Mouse (Mus musculus) lung, embryonic 16.5 days (tissue): Measurements from ENCODE around the gene Rhbdl3. TPM values are rescaled to one million over a fixed set of nuclear protein-coding genes. Genes with fewer than 3 reads are reported as not detected.

Source experiments
- ATAC-seq: fragments of 200-750 bp; cut with Nextera tagmentation; 2 replicates; pipeline ENCODE4 v1.8.0; 2017; ENCODE audit warnings: low read depth, mild to moderate bottlenecking, moderate library complexity
- H3K27ac ChIP-seq: fragments of 300-500 bp; sonication (generic); 2 replicates; pipeline ENCODE4 v1.5.1; 2014; ENCODE audit warnings: mild to moderate bottlenecking, control low read depth, low read length
- H3K27me3 ChIP-seq: fragments of 300-500 bp; sonication (generic); 2 replicates; pipeline ENCODE4 v1.6.1; 2014; ENCODE audit warnings: low read depth, low read length, mixed read lengths; ENCODE audit not compliant: control insufficient read depth, insufficient read depth
- H3K36me3 ChIP-seq: fragments of 300-500 bp; sonication (generic); 2 replicates; pipeline ENCODE4 v1.6.1; 2014; ENCODE audit warnings: low read length; ENCODE audit not compliant: control insufficient read depth, insufficient read depth
- H3K4me1 ChIP-seq: fragments of 300-500 bp; sonication (generic); replicated peaks from 2 replicates; pipeline ENCODE4 v1.6.1; 2014; ENCODE audit warnings: low read length, mixed read lengths; ENCODE audit not compliant: control insufficient read depth, insufficient read depth
- H3K4me2 ChIP-seq: fragments of 300-500 bp; sonication (generic); 2 replicates; pipeline ENCODE4 v1.6.1; 2014; ENCODE audit warnings: low read depth, low read length, control low read depth
- H3K4me3 ChIP-seq: fragments of 300-500 bp; sonication (generic); 2 replicates; pipeline ENCODE4 v1.5.1; 2014; ENCODE audit warnings: mild to moderate bottlenecking, low read length, control low read depth
- H3K9ac ChIP-seq: fragments of 300-500 bp; sonication (generic); 2 replicates; pipeline ENCODE4 v1.6.1; 2014; ENCODE audit warnings: low read length, control low read depth
- H3K9me3 ChIP-seq: fragments of 300-500 bp; sonication (generic); 2 replicates; pipeline ENCODE4 v1.6.1; 2016; ENCODE audit warnings: low read length; ENCODE audit not compliant: control insufficient read depth
- WGBS: fragments of 180-500 bp; shearing (Covaris S2); extraction: QIAGEN DNeasy Blood & Tissue Kit; methylation state at CpG from one replicate; pipeline ENCODE4 v1.1.7; 2014; 5-methylcytosine and 5-hydroxymethylcytosine counted together
- polyA plus RNA-seq: library from polyadenylated mRNA; unstranded; fragments of >200 nt; fragmentation: Nextera tagmentation; extraction: Ambion mirVana; gene quantifications from 2 replicates; pipeline ENCODE4 v1.2.1, GENCODE M21; 2015

The Rhbdl3 gene
- polyA plus RNA-seq, 1 experiment from 2014 or later, result 1.5 TPM

DNA sequence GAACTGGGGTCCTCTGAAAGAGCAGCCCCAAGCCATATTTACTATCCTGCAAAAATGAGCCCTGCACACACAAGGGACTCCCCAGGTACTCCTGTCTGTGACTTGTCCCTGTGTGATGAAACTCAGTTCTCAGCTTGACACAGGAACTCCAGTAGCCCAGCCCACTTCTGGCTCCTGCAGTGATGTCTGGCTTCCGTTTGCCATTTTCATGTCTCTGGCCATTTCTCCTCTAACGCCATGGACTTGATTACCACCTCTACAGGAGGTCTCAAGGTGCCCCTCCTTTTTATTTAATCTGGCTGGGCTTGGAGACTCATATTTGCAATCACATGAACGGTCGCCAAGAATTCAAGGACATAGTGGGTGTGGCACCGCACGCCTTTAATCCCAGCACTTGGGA, 23.9 kb downstream of the Rhbdl3 start:
- Histone ChIP-seq H3K4me2 (no peak overlapping the region), H3K4me3 (no peak overlapping the region), H3K27me3 (no peaks in the 10 kb centered on the region), H3K4me1 (no peaks in the 10 kb centered on the region), H3K9me3 (no peaks in the 10 kb centered on the region), H3K9ac (no peak overlapping the region), H3K27ac (no peak overlapping the region), H3K36me3 (no peaks in the 10 kb centered on the region)
- no peak for ATAC-seq
- WGBS, result 68% methylated on average over 6 of the region's 6 CpGs

DNA sequence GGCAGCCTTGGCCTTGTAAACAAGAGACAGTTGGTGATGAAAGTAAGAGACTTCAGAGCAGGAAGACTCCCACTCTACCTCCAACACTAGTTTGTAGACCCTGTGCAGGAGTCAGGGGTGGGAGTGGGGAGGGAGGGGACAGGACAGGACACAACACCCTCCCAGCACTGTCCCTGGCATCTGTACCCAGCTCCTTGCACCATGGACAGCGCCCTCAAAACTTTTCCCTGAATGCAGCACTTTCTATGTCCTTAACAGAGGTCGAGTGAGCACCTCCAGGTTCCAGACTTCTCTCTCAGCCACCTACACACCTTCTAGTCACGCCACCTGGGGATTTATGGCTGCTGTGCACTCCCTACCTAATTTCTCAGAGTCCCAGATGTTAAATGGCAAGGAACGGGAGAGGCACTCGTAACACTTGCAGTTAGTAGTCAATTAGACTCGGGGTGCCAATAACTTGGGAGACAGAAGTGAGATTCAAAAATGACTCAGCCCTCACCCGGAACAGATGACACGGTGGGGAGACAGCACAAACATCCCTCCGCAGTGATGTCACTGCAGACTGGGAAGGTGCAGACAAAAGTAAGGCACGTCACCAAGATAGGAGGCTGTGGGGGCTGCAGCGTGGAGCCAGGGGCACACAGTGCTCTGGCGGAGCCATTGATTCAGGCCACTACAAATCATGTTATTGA, 32.1 kb downstream of the Rhbdl3 start:
- no peaks in the 10 kb centered on the region for H3K9me3 ChIP-seq
- WGBS, result 58% methylated on average over 12 of the region's 12 CpGs
- no peaks in the 10 kb centered on the region for H3K36me3 ChIP-seq
- no peak overlapping the region for H3K9ac ChIP-seq
- ATAC-seq, result no peak
- H3K4me2 ChIP-seq, result no peak overlapping the region
- no peak overlapping the region for H3K4me3 ChIP-seq
- no peaks in the 10 kb centered on the region for H3K27me3 ChIP-seq
- H3K4me1 ChIP-seq, result no peaks in the 10 kb centered on the region
- no peak overlapping the region for H3K27ac ChIP-seq

- H3K27me3 ChIP-seq, result no peaks in the 10 kb centered on the region
- H3K9me3 ChIP-seq, result no peaks in the 10 kb centered on the region
- 4% methylated on average over 7 of the region's 7 CpGs for WGBS
These were observed 35.1 kb downstream of the Rhbdl3 start for GRCm38 (mm10) chr11:80335609-80336350.

DNA sequence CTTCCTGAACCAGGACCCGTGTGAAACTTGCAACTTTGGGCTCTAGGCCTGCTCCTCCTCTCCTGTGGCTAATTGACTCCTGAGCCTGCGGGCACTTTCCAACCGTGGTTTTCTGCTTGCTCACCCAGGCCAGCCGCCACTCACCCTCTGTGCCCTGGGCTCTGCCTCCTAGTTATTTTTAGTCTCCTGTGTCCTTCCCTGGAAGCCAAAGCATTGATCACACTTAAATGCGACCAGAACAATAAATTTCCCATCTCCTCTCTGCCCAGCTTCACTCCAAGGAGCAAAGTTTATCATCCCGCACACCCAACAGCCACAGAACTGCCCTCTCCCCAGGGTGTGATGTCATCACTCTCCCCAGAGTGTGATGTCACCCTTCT, 35.6 kb downstream of the Rhbdl3 start:
- no peaks in the 10 kb centered on the region for H3K4me1 ChIP-seq
- H3K36me3 ChIP-seq, result no peaks in the 10 kb centered on the region
- H3K4me2 ChIP-seq, result no peak overlapping the region
- no peak overlapping the region for H3K27ac ChIP-seq
- no peaks in the 10 kb centered on the region for H3K9me3 ChIP-seq
- no peaks in the 10 kb centered on the region for H3K27me3 ChIP-seq
- WGBS, result 23% methylated on average over 6 of the region's 6 CpGs
- H3K4me3 ChIP-seq, result no peak overlapping the region
- no peak overlapping the region for H3K9ac ChIP-seq
- no peak for ATAC-seq

More at GRCm38 (mm10) chr11:80335609-80336350, 35.1 kb downstream of the Rhbdl3 start:
- ATAC-seq, result no peak
- no peak overlapping the region for H3K27ac ChIP-seq
- no peak overlapping the region for H3K4me3 ChIP-seq
- H3K9ac ChIP-seq, result no peak overlapping the region
- no peaks in the 10 kb centered on the region for H3K36me3 ChIP-seq
- no peaks in the 10 kb centered on the region for H3K4me1 ChIP-seq
- no peak overlapping the region for H3K4me2 ChIP-seq

- no peak overlapping the region for H3K9ac ChIP-seq
- WGBS, result 13% methylated on average over 2 of the region's 2 CpGs
- no peak for ATAC-seq
These were observed 41.8 kb downstream of the Rhbdl3 start for GRCm38 (mm10) chr11:80342482-80342881.

DNA sequence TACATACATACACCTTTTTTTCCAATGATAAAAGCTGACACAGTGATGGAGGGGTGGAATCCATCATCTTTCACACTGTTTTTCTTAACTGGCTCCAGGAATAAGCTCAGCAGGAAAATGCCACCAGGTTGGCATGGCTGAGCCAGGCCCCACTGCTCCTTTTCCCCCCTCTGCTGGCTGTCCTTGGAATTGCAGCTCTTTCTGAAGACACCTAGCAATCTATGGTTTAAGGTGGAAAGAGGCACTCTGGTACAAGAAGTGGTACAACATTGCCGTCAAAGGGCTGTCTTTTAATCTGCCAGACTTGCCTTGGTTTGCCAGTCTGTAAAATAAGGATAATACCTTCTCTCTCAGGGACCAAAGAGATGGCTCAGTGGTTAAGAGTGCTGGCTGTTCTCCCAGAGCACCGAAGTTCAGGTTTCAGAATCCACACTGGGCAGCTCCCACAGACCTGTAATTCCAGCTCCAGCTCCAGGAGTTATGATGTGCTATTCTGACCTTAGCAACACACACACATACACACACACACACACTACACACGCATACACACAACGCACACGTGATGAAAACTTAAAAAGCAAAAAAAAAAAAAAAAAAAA, 51.2 kb downstream of the Rhbdl3 start:
- no peak overlapping the region for H3K9ac ChIP-seq
- no peak overlapping the region for H3K27ac ChIP-seq
- no peaks in the 10 kb centered on the region for H3K36me3 ChIP-seq
- H3K27me3 ChIP-seq, result no peaks in the 10 kb centered on the region
- WGBS, result 67% methylated on average over 5 of the region's 5 CpGs
- no peaks in the 10 kb centered on the region for H3K9me3 ChIP-seq
- no peaks in the 10 kb centered on the region for H3K4me1 ChIP-seq
- no peak overlapping the region for H3K4me2 ChIP-seq
- H3K4me3 ChIP-seq, result no peak overlapping the region
- ATAC-seq, result no peak

More at GRCm38 (mm10) chr11:80342482-80342881, 41.8 kb downstream of the Rhbdl3 start:
- no peaks in the 10 kb centered on the region for H3K4me1 ChIP-seq
- H3K27me3 ChIP-seq, result no peaks in the 10 kb centered on the region
- H3K36me3 ChIP-seq, result no peaks in the 10 kb centered on the region
- no peak overlapping the region for H3K27ac ChIP-seq
- H3K9me3 ChIP-seq, result no peaks in the 10 kb centered on the region
- no peak overlapping the region for H3K4me2 ChIP-seq
- H3K4me3 ChIP-seq, result no peak overlapping the region

- Histone ChIP-seq H3K27ac (no peak overlapping the region), H3K4me3 (no peak overlapping the region), H3K9me3 (no peaks in the 10 kb centered on the region), H3K4me1 (no peaks in the 10 kb centered on the region), H3K27me3 (no peaks in the 10 kb centered on the region), H3K4me2 (no peak overlapping the region), H3K9ac (no peak overlapping the region), H3K36me3 (no peaks in the 10 kb centered on the region)
- WGBS, result 36% methylated on average over 4 of the region's 4 CpGs
- 0 out of 2 replicates have a peak, but pooled peaks have one; percentile 36 for ATAC-seq
These were observed 54.1 kb downstream of the Rhbdl3 start for GRCm38 (mm10) chr11:80354832-80355231.

DNA sequence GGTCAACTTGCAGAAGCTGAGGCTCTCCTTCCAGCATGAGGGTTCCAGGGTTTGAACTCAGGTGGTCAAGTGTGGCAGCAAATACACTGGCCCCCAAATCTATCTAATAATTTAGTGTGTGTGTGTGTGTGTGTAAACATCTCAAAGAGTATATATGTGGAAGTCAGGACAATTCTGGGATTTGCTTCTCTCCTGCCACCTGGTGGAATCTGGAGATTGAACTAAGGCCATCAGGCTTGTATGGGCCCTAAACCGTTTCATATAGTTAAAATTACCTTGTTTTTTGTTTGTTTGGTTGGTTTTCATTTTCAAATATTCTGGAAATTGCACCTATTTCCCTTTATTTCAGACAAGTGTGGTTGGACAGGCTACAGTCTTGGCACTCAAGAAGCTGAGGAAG, 68.2 kb downstream of the Rhbdl3 start:
- ATAC-seq, result no peak
- H3K36me3 ChIP-seq, result peaks cover 17% of the 10 kb centered on the region
- H3K27me3 ChIP-seq, result no peaks in the 10 kb centered on the region
- 69% methylated on average over 1 of the region's 1 CpGs for WGBS
- no peak overlapping the region for H3K4me2 ChIP-seq
- H3K9ac ChIP-seq, result no peak overlapping the region
- H3K9me3 ChIP-seq, result no peaks in the 10 kb centered on the region
- no peak overlapping the region for H3K4me3 ChIP-seq
- H3K27ac ChIP-seq, result no peak overlapping the region
- no peaks in the 10 kb centered on the region for H3K4me1 ChIP-seq

- no peak overlapping the region for H3K27ac ChIP-seq
- no peak overlapping the region for H3K4me3 ChIP-seq
- no peak for ATAC-seq
- H3K36me3 ChIP-seq, result peaks cover 9% of the 10 kb centered on the region
- H3K9ac ChIP-seq, result no peak overlapping the region
- H3K4me1 ChIP-seq, result peaks cover 6% of the 10 kb centered on the region; the same call in 1 of the 2 replicates
- no peaks in the 10 kb centered on the region for H3K9me3 ChIP-seq
- WGBS, result 36% methylated on average over 4 of the region's 4 CpGs
- H3K4me2 ChIP-seq, result no peak overlapping the region
- no peaks in the 10 kb centered on the region for H3K27me3 ChIP-seq
These were observed 75.9 kb downstream of the Rhbdl3 start for GRCm38 (mm10) chr11:80376651-80377050.
